Mouse (Mus musculus): ENCODE data around the gene Mab21l3.
"Not testable (repeated sequence)": the region's sequence is repeated elsewhere in the genome, so short reads cannot be mapped to it uniquely, and the experiment has no call there.

Mab21l3 gene

GRCm38 (mm10) chr3:101836971-101837370, 11.8 kb downstream of the Mab21l3 start:
- DNase-seq: no peak

- DNase-seq: no peak
Measured at GRCm38 (mm10) chr3:101836532-101836931, 12.2 kb downstream of the Mab21l3 start.

DNA sequence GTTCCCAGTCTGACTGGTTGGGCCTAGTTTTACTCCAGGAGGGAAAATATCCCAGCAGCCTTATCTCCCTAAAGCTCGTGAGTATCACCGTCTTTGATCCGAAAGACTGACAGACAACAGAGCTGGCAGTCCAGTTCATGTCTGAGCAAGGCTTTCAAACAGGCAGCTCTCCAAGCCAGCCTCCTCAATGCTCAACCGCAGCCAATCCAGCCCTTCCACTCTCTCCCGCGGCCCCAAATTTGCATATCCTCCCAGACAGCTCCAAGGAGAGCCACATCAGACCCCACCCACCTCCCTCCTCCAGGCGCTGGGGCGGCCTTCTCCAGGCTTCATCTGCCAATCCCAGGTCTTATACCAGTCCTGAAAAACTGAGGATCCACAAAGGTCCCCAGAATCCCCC, 12.7 kb downstream of the Mab21l3 start:
- DNase-seq: no peak

DNA sequence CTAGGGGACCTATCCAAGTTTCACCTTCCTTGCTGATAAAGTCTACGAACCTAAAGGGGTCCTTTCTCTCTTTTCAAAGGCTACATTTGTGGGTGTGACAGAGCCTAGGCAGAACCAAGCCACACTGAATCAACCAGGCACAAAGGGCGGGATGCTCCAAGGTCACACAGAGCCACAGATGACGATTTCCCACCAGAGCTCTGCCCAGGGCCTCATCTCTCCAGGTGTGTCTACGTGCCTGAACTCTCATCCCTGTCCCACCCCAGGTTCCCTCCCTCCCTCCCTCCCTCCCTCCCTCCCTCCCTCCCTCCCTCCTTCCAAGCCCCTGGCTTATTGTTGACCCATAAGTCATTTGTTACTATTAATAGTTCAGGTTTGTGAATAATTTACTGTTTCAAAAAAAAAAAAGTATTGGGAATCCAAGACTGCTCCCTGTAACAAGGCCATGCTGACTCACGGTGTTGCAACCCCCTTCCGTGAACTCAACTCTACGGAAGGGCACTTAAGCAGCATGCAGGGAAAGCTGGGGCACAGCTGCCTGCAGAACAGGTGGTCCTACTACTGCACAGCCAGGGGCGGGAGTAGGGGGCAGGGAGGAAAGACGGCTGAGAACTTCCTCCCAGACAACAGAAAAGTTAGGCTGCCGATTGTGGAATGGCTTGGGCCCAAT, 17.4 kb downstream of the Mab21l3 start:
- DNase-seq: no peak

- no peak for DNase-seq
Measured at GRCm38 (mm10) chr3:101829881-101830616, 18.7 kb downstream of the Mab21l3 start.

GRCm38 (mm10) chr3:101828595-101828994, 20.2 kb downstream of the Mab21l3 start:
- DNase-seq: no peak

GRCm38 (mm10) chr3:101827220-101827715, 21.5 kb downstream of the Mab21l3 start:
- DNase-seq: no peak

DNA sequence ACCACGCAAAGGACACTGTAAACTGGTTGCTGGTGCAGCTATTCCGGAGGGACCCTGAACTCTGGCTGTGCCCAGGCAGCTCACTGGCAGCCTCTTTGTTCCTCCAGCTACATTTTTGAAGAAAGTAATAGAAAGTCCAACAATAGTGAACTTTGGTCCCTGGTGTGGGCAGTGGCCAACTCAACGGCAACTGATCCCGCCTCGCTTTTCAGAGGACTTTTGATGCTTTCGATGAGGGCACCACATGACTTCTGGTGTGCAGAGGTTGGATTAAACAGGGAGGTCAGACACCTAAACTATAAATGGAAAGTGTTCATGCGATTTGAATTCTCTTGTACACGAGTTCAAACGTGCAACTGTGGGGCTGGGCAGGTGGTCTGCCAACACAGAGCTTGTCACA, 24.4 kb downstream of the Mab21l3 start:
- DNase-seq: no peak

GRCm38 (mm10) chr3:101822052-101822451, 26.7 kb downstream of the Mab21l3 start:
- no peak for DNase-seq

- DNase-seq: not testable (repeated sequence)
Measured at GRCm38 (mm10) chr3:101820708-101821107, 28.1 kb downstream of the Mab21l3 start.

GRCm38 (mm10) chr3:101816006-101816405, 32.8 kb downstream of the Mab21l3 start:
- no peak for DNase-seq

GRCm38 (mm10) chr3:101814790-101815189, 34.0 kb downstream of the Mab21l3 start:
- DNase-seq: no peak

GRCm38 (mm10) chr3:101812341-101812962, 36.3 kb downstream of the Mab21l3 start:
- peak; percentile 79 for DNase-seq

- no peak for DNase-seq
Measured at GRCm38 (mm10) chr3:101811931-101812330, 36.8 kb downstream of the Mab21l3 start.

DNA sequence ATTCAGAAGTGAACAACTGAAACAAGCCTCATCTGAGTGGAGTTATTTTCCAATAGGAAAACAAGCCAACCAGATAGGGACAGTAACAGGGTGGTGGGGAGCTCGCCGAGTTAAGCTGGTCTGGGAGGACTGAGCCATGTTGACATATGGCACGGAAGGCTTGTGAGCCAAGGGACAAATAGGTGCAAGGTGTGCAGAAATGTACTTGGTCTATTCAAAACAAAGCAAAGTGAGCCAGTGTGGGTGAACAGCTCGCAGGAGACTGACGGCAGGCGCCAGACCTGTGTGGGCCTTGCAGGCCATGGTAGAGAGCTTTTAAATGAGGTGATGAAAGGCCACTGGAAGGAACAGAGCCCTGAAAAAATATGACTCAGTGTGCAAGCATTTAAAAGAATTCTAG, 41.1 kb downstream of the Mab21l3 start:
- DNase-seq: peak; percentile 97

GRCm38 (mm10) chr3:101806941-101807340, 41.8 kb downstream of the Mab21l3 start:
- peak; percentile 82 for DNase-seq

DNA sequence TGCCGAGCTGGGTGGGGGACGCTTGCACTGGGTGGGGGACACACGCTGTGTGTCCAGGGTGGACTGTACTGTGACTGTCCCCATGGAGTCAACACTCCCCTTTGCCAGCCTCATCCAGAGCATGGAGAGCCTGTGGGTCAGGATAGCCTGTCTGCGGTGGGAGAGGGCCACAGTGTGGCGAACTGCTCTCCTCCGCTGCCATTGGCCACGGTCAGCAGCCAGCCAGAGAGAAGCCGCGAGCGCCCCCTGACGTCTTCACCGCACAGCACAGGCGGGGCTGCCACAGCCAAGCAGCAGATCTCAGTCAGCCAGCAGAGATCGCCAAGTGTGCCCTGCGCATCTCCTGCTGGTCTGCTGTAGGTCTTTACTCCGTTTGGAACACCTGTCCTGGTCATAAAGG, 42.6 kb downstream of the Mab21l3 start:
- peak; percentile 95 for DNase-seq

GRCm38 (mm10) chr3:101805562-101806004, 43.2 kb downstream of the Mab21l3 start:
- peak; percentile 69 for DNase-seq

DNA sequence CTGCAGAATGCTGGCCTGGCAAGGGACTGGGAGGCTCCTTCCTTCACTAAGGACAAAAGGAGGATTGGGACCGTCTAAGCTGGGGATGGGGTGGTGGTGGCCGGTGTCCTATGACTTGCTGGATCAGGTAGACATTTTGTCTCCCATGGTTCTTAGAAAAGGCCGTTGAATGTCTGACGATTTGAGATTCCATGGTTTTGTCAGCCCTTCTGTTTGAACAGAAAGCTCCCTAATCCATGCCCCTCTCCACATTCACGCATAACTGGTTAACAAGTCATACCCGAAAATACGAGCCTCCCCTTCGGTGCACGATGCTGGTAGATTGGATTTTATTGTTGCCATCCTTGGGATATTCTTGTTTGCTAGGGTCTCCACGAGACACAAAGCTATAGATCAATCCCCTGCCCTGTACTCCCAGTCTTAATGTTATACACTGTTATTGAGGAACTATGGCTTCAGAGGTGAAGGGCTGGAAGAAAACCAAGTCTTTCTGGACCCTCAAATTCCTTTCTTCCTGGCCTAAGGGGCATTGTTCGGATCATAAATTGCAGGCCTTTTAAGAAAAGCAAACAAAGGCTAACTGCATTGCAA, 43.7 kb downstream of the Mab21l3 start:
- DNase-seq: peak; percentile 49

DNA sequence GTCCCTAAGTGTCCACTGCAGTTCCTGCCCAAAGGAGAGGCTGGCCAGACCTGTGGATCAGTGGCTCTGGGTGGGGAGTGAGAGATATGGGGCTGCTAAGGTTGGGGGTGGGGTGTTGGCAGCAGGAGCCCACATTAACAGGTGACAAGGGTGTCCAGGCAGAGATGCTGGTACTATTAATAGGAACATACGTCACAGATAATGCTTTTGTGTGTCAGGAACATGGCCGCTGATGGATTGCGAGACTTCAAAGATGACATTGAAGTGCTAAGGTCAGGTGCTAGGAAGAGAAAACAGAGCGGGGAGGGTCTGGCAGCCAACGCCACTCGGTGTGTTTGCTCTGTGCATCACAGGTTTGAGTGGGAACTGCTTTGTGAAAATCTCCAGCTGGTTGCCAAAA, 44.4 kb downstream of the Mab21l3 start:
- peak; percentile 41 for DNase-seq

DNA sequence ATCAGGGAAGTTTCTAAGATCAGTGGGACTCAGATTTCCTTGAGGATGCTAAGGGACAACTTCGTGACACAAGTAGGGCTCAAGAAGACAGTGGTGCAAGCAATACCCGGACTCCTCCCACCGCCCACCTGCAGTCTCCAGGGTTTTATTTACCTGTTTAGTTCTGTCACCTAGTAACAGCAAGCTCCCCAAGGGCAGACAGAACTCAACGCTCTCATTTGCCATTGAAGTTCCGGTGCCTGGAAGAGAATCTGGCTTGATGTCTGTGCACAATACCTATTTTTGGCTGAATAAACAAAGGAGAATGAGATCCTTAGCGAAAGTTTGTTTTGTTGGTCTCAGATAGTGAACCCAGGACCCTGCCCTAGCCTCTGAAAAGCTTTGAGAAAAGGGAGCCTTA, 45.0 kb downstream of the Mab21l3 start:
- DNase-seq: no peak

GRCm38 (mm10) chr3:101802746-101803145, 46.0 kb downstream of the Mab21l3 start:
- DNase-seq: no peak

DNA sequence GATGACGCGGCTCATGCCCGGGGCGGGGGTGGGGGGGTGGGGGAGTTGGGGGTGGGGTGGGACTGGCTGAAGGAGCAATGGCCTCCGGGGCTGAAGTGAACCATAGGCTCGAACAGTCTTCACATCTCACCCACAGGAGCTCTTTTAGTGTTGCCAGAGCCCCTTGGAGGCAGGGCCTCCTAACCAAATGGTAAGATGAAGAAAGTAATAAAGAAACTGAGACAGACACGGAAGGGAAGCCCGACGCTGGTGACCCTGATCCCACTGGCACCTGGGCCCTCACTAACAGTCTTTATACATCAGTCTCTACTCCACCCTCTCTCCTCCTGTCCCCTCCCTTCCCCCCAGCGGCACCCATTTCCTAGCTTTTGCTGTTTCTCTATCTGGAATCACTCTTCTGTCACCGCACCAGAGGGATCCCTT, 48.2 kb downstream of the Mab21l3 start:
- no peak for DNase-seq
